Mouse (Mus musculus): ENCODE results near the gene Trim9. TPM values are rescaled to one million over a fixed set of nuclear protein-coding genes. Genes with fewer than 3 reads are reported as not detected.
A peak's percentile ranks its signal among the peaks of the same experiment; 100 is the strongest.

Gene Trim9
- polyA plus RNA-seq, 1 experiment from 2014 or later = 38.7 TPM

DNA sequence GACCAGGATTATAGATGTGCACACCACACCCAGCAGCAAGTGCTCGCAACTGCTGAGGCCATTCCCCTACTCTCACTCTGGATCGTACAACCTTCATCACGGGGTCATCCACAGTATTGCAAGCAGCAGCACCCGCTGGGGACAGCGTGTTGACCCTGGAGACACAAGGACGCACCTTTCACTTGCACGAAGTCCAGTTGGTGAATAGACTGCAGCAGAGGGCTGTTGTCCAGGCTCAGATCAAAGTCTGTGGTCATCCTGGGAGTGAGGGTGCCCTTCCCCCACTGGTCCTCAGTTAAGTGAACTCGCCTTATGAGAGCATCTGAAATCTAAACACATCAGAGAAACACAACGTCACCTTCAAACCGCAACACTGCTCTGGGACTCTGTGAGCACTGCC, 67.0 kb downstream of the Trim9 start:
- no peak for ATAC-seq (ENCODE audit: low FRiP score, low read depth)
- H3K9me3 ChIP-seq = no peaks in the 10 kb centered on the region
- no peak overlapping the region for H3K27ac ChIP-seq
- H3K4me2 ChIP-seq (replicated peaks) = no peak overlapping the region
- no peaks in the 10 kb centered on the region for H3K27me3 ChIP-seq (replicated peaks)
- 88% methylated on average over 10 of the region's 10 CpGs for WGBS
- peaks cover 8% of the 10 kb centered on the region for H3K36me3 ChIP-seq
- H3K9ac ChIP-seq = no peak overlapping the region
- peaks cover 13% of the 10 kb centered on the region; the same call in 1 of the 2 replicates for H3K4me1 ChIP-seq
- H3K4me3 ChIP-seq = no peak overlapping the region

DNA sequence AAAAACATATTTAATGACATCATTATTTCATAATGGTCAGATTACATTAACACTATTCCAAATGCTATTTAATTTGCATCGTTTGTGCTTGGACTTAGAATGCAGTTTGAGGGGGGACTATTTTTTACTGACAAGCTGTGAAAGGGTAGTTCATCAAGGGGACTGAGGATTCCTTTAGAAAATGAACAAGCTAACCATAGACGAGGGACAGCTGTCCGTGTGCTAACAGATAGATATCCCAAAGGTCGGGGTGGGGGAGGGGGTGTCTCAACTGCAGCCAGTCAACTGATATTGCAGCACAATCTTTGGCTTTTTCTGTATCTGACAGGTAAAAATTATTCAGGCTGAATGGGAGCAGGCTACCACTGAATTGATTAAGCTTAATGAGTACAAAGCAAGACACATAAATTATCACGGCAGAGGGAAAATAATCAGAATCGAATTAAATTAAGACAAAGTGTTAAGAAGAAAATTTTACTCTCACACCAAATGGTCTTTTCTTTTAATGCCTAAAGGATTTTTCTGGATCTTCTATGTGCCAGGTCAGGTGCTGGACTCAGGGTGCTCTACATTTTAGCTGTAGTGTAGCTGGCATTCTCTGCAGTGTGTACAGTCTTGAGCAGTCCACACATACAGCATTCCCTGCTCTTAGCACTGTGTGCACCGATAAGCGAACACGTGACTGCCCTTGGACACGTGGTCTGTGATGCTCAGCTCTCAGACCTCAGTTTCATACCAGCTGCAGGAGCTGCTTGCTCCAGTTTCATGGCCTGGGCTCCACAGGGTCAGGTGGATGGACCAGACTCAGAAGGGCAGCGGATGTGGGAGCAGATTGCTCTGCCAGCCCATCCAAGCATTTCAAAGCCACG, 70.1 kb downstream of the Trim9 start:
- no peaks in the 10 kb centered on the region for H3K27me3 ChIP-seq (replicated peaks)
- H3K4me3 ChIP-seq = no peak overlapping the region
- peaks cover 13% of the 10 kb centered on the region; the same call in 1 of the 2 replicates for H3K4me1 ChIP-seq
- 0 out of 2 replicates have a peak overlapping the region, but pooled peaks have one; percentile 10 for H3K27ac ChIP-seq
- no peak for ATAC-seq (ENCODE audit: low FRiP score, low read depth)
- 70% methylated on average over 12 of the region's 12 CpGs for WGBS
- peaks cover 8% of the 10 kb centered on the region for H3K36me3 ChIP-seq
- H3K4me2 ChIP-seq (replicated peaks) = no peak overlapping the region
- H3K9ac ChIP-seq = no peak overlapping the region
- H3K9me3 ChIP-seq = no peaks in the 10 kb centered on the region

DNA sequence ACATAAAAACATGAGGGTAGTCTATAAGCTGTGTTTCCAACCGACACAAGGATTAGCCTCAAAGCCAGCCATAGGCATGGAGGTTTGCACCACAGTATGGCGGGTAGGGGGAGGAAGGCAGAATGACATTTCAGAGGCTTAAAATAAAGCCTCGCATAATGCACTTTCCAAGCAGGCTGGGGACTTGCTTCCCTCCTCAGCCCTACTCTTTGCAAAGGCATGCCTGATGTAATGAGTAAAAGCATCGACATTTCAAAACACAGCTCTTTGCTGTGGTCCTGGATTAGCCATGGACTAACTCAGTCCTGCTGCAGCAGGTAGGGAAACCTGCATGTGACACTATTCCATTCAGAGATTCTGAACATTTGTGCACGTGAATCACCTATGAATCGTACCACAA, 77.7 kb downstream of the Trim9 start:
- Histone ChIP-seq H3K4me3 (no peak overlapping the region), H3K27me3 (replicated peaks) (no peaks in the 10 kb centered on the region), H3K27ac (no peak overlapping the region), H3K9me3 (no peaks in the 10 kb centered on the region), H3K36me3 (peaks cover 10% of the 10 kb centered on the region; the same call in 1 of the 2 replicates), H3K4me2 (replicated peaks) (no peak overlapping the region), H3K4me1 (no peaks in the 10 kb centered on the region), H3K9ac (no peak overlapping the region)
- ATAC-seq (ENCODE audit: low FRiP score, low read depth) = no peak
- 83% methylated on average over 6 of the region's 6 CpGs for WGBS

DNA sequence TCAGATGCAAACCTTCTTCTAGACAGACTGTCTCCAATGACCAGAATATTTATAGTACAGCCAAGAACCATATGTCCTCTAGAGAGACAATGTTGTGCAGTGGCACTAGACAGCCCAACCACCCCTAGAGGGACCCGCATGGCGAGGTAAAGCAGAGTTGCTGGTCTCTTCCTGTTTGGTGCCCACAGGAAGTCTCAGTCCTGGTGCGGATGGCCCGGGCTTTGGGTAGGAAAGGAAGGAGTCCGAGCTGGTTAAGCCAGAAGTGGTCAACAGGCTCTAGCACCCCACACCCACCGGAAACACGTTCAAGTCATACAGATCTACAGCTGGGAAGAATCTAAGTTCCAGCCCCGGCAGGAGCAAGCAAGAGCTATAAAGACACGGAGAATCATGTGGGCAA, 80.1 kb downstream of the Trim9 start:
- no peaks in the 10 kb centered on the region for H3K27me3 ChIP-seq (replicated peaks)
- H3K9me3 ChIP-seq = no peaks in the 10 kb centered on the region
- peaks cover 10% of the 10 kb centered on the region; the same call in 1 of the 2 replicates for H3K36me3 ChIP-seq
- 84% methylated on average over 9 of the region's 9 CpGs for WGBS
- no peak overlapping the region for H3K27ac ChIP-seq
- no peak overlapping the region for H3K4me2 ChIP-seq (replicated peaks)
- H3K4me1 ChIP-seq = no peaks in the 10 kb centered on the region
- no peak for ATAC-seq (ENCODE audit: low FRiP score, low read depth)
- H3K4me3 ChIP-seq = no peak overlapping the region
- H3K9ac ChIP-seq = no peak overlapping the region

DNA sequence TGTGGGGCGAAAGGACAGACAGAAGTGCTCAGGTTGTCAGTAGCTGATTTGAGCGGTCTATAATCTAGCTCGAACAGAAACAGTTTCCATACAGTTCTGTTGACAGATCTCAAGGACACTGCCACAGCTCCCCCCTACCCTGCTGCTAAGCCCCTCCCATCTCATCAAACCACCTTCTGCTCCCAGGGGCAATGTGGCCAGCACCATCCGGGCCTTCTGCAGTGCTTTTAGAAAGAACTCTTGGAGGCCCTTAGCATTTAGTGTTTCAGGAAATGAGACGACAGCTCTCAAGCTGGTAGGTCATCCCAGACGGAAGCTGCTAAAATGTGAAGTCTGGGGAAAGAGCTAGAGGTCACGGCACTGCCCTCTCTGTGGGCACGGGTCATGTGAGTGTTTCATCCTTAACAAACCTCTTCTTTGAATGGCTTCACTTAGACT, 80.9 kb downstream of the Trim9 start:
- Histone ChIP-seq H3K27me3 (replicated peaks) (no peaks in the 10 kb centered on the region), H3K27ac (no peak overlapping the region), H3K4me2 (replicated peaks) (no peak overlapping the region), H3K4me3 (no peak overlapping the region), H3K4me1 (no peaks in the 10 kb centered on the region), H3K36me3 (peaks cover 10% of the 10 kb centered on the region; the same call in 1 of the 2 replicates), H3K9ac (no peak overlapping the region), H3K9me3 (no peaks in the 10 kb centered on the region)
- ATAC-seq (ENCODE audit: low FRiP score, low read depth) = no peak
- WGBS = 47% methylated on average over 8 of the region's 8 CpGs

DNA sequence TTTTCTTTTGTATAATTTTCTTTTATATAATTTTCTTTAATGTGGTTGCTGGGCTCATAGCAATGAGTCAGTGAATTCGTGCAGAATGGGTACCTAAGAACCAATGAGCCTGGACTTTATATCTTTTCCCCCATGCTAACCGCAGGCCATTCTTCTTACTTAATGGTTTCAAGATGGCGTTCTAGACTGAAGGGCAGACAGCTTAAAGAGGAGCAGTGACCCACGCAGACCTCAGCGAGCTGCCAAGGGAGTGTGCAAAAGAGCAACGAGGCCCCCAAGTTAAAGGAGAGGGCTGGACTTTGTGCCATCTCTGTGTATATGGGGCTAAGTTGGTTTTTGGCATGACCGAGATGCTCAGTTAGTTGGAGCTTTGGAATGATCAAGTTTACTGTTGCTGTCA, 83.7 kb downstream of the Trim9 start:
- no peak overlapping the region for H3K4me2 ChIP-seq (replicated peaks)
- H3K27me3 ChIP-seq (replicated peaks) = no peaks in the 10 kb centered on the region
- H3K9me3 ChIP-seq = no peaks in the 10 kb centered on the region
- 24% methylated on average over 7 of the region's 7 CpGs for WGBS
- H3K4me1 ChIP-seq = no peaks in the 10 kb centered on the region
- peaks cover 10% of the 10 kb centered on the region; the same call in 1 of the 2 replicates for H3K36me3 ChIP-seq
- H3K9ac ChIP-seq = no peak overlapping the region
- no peak for ATAC-seq (ENCODE audit: low FRiP score, low read depth)
- no peak overlapping the region for H3K4me3 ChIP-seq
- H3K27ac ChIP-seq = no peak overlapping the region

DNA sequence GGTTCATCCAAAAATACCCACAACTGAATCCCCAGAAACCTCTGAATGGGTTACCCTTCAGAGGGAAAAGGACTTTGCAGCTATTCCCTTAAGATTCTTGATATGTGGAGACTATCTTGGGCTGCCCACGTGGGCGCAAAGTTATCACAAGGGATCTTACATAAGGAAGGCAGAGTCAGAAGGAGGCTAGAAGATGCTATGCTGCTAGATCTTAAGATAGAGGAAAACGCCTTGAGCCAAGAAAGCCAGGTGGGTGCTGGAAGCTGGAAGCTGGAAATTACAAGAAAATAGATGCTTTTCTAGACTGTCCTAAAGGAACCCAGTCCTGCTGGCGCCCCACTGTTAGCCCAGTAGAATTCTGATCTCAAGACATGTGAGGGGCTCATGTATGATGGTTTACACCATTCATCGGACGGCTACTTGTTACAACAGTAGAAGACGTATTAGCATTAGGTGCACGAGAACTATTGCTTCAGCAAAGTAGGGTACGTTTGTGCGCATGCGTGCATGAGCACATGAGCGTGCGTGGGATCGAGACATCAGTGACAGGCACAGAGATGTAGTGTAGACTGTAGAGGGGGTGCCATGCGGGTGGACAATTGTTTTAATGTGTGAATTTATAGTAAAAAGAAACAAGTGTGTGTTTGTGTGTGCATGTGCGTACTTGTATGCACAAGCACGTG, 85.0 kb downstream of the Trim9 start:
- Histone ChIP-seq H3K27me3 (replicated peaks) (no peaks in the 10 kb centered on the region), H3K9ac (no peak overlapping the region), H3K4me1 (no peaks in the 10 kb centered on the region), H3K4me2 (replicated peaks) (no peak overlapping the region), H3K27ac (no peak overlapping the region), H3K4me3 (no peak overlapping the region), H3K9me3 (no peaks in the 10 kb centered on the region), H3K36me3 (peaks cover 2% of the 10 kb centered on the region; the same call in 1 of the 2 replicates)
- no peak for ATAC-seq (ENCODE audit: low FRiP score, low read depth)
- 93% methylated on average over 17 of the region's 17 CpGs for WGBS

DNA sequence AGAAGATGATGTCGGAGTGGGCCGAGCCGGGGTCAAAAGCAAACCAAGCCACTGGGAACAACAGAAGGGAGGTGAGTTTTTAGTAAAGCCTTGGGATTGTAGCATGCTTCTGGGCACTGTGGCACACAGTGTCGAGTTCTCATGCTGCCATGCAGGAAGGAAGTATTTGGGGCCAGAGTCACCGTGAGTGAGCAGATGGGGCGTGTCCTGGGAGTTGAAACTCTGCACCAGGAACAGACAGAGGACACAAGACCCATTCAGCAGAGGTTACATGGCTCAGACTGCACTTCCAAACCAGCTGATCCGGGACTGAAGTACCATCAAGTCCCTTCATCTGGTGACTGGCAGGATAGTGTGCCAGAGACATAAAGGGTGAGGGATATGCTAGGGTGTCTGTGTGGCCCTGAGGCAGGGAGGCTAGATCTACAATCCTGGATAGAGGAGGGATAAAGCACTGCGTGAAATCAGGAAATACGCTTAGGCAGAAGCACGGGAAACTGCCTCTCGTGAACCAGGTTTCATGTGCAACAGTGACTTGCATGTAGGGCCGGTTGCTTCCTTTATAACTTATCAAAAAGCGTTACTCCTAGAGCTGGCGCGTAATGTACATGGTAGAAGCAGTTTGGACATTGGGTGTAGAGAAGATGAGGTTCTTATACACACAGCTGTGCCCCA, 96.1 kb downstream of the Trim9 start:
- no peaks in the 10 kb centered on the region for H3K27me3 ChIP-seq (replicated peaks)
- H3K9me3 ChIP-seq = no peaks in the 10 kb centered on the region
- no peak overlapping the region for H3K4me2 ChIP-seq (replicated peaks)
- no peaks in the 10 kb centered on the region for H3K36me3 ChIP-seq
- no peak overlapping the region for H3K4me3 ChIP-seq
- no peak overlapping the region for H3K9ac ChIP-seq
- H3K4me1 ChIP-seq = peaks cover 13% of the 10 kb centered on the region
- ATAC-seq (ENCODE audit: low FRiP score, low read depth) = no peak
- no peak overlapping the region for H3K27ac ChIP-seq
- WGBS = 84% methylated on average over 15 of the region's 15 CpGs

DNA sequence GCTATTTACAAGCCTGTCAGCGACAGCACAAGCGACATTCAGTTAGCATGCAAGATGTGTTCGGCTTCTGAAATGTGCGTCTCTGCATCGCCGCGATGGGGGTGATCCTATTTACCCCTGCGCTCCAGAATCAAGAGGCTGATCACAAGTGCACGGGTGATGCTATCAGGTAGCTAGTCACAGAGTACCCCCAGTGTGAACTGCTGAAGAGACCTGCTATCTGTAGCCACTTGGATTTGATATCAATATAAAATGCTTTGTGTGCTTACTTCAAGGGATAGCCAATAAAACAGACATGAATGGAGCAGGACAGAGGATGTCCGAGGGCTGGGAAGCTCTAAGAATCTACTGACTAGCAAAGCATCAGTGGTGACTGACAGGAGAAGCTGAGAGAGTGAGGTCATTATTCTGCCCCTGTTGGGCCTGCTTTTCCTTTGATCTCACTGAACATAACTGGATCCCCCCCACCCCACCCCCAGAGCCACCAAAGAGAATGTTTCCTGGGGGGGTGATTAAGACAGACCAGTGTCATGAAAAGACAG, 97.7 kb downstream of the Trim9 start:
- H3K9me3 ChIP-seq = no peaks in the 10 kb centered on the region
- H3K9ac ChIP-seq = no peak overlapping the region
- no peaks in the 10 kb centered on the region for H3K36me3 ChIP-seq
- H3K27me3 ChIP-seq (replicated peaks) = no peaks in the 10 kb centered on the region
- peaks cover 9% of the 10 kb centered on the region; the same call in 1 of the 2 replicates for H3K4me1 ChIP-seq
- no peak overlapping the region for H3K27ac ChIP-seq
- H3K4me3 ChIP-seq = no peak overlapping the region
- ATAC-seq (ENCODE audit: low FRiP score, low read depth) = no peak
- no peak overlapping the region for H3K4me2 ChIP-seq (replicated peaks)
- WGBS = 85% methylated on average over 10 of the region's 10 CpGs

DNA sequence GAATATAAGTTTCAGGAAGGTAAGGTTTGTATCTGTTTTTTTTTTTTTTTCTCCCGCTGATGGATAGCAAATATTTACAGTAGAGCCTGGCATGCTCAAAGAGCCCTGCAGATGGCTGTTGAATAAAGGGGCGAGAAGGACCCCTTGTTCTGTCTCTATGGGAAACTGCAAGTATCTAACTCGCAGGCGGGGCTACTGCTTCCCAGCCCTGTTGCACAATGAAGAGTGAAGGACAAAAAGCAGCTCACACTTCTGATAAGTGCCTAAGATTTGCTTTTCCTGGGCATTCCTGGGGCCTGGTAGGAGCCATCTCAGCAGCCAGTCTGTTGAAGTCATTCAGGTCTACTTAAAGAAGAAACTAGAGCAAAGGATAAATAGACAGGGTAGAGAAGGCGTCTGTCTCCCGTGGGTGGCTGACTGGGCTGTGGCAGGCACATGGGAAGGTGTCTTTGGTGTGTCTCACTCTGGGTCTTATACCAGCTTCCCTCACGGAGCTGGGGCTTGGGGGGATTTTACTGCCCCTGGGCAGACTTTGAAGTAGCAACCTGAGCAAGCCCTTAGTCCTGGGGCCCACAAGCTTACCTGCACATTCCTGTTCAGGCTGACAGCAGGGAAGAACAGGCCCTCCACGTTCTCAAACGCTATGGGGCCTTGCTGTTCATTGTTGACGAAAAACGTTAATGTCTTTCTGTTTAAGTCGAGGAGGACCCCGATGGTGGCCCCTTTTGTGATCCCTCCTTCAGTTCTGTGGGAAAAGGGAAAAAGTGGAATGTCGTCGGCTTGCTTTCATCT, 99.5 kb downstream of the Trim9 start:
- Histone ChIP-seq H3K27ac (peak overlapping the region; percentile 42; the same call in 1 of the 2 replicates), H3K4me3 (no peak overlapping the region), H3K9me3 (no peaks in the 10 kb centered on the region), H3K27me3 (replicated peaks) (no peaks in the 10 kb centered on the region), H3K36me3 (no peaks in the 10 kb centered on the region), H3K4me2 (replicated peaks) (no peak overlapping the region), H3K4me1 (peaks cover 9% of the 10 kb centered on the region; the same call in 1 of the 2 replicates), H3K9ac (no peak overlapping the region)
- peak; percentile 50; the same call in 1 of the 2 replicates for ATAC-seq (ENCODE audit: low FRiP score, low read depth)
- 46% methylated on average over 15 of the region's 15 CpGs for WGBS

DNA sequence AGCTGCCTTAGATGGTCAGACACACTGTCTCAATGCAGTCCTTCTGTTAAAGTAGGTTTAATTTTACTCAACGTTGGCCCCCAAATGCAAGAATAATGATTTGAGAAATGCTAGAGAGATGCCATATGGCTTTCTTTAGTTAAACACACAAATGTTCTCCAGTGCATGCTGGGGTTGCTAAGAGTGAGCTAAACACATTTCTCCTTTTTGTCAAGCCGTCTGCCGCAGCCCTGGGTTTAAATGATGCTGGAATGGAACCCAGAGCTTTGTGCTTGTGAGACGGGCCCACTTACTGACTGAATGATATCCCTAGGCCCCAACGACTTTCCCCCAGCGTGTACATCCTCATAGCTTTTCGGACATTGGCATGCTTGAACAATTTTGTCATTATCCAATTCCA, 104.9 kb downstream of the Trim9 start:
- 85% methylated on average over 7 of the region's 7 CpGs for WGBS
- no peak overlapping the region for H3K4me2 ChIP-seq (replicated peaks)
- H3K4me3 ChIP-seq = no peak overlapping the region
- no peak overlapping the region for H3K27ac ChIP-seq
- no peak overlapping the region for H3K9ac ChIP-seq
- no peaks in the 10 kb centered on the region for H3K27me3 ChIP-seq (replicated peaks)
- H3K36me3 ChIP-seq = no peaks in the 10 kb centered on the region
- ATAC-seq (ENCODE audit: low FRiP score, low read depth) = no peak
- H3K4me1 ChIP-seq = peaks cover 4% of the 10 kb centered on the region; the same call in 1 of the 2 replicates
- no peaks in the 10 kb centered on the region for H3K9me3 ChIP-seq

All from neural tube, embryonic 12.5 days (tissue).